Comparison of ENCODE assay signal across 7 mouse cellular contexts in the genomic region with DNA sequence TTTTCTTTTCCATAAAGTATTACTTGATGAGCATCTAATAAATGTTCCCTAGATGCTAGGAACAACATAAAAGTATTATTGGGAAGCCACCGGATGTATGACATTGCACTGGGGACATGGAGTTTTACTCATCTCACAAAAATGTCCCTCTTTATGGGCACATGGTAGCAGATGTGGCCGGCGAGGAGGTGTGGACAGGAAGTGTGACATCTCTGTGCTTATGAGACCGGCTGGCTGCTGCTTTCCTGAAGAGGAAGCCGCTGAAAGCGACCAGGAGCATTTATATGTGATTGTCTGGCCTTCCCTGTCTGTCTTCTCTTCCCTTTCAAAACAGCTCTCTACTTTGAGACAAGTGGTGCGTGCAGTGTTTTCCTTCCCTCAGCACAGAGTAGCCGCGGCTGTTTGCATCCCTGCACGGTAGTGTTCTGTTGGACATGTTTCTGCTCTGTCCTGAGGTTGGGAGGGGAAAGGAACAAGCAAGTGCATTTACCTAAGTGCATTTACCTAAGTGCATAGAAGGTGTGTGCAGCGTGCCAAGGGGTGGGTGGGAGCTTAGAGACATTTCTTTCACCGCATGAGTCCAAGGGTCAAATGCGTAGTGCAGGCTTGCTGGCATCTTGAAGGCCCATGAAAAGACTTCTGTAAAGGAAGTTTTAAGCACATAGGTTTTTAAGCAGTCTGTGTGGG.
A peak's percentile ranks its signal among the peaks of the same experiment; 100 is the strongest.
DNase-seq lines count a peak whose midpoint lies in the region; ATAC-seq lines count a peak whose summit lies in the region.

No protein-coding gene starts in this region.

- ATAC-seq in embryonic facial prominence, embryonic 12.5 days (ENCODE audit: insufficient number of reproducible peaks, insufficient read depth, low FRiP score, low TSS enrichment): no peak

- no peak overlapping the region for H3K4me2 ChIP-seq in embryonic facial prominence, embryonic 12.5 days (replicated peaks)

- peak overlapping the region; percentile 60; the same call in 1 of the 2 replicates for H3K27ac ChIP-seq in embryonic facial prominence, embryonic 12.5 days

- H3K4me3 ChIP-seq in embryonic facial prominence, embryonic 12.5 days: no peak overlapping the region

- H3K27me3 ChIP-seq in embryonic facial prominence, embryonic 12.5 days: no peaks in the 10 kb centered on the region

- H3K9ac ChIP-seq in embryonic facial prominence, embryonic 12.5 days: no peak overlapping the region

- H3K36me3 ChIP-seq in embryonic facial prominence, embryonic 12.5 days: no peaks in the 10 kb centered on the region

- DNase-seq in Muller cell, postnatal 12 days (ENCODE audit: inconsistent ontology term): peak; percentile 73
- peak; percentile 34 to 36 for DNase-seq in kidney, adult 8-10 months
- peak; percentile 46 for DNase-seq in lung, postnatal 14 days
- no peak for DNase-seq in cerebellum, adult 9-10 months
- DNase-seq in urinary bladder, adult 18-20 months (ENCODE audit: low spot score in 2 of 2): no peak
- no peak for DNase-seq in left cerebral cortex, postnatal 4 days

- H3K9me3 ChIP-seq in embryonic facial prominence, embryonic 12.5 days: no peaks in the 10 kb centered on the region

- H3K4me1 ChIP-seq in embryonic facial prominence, embryonic 12.5 days: peaks cover 47% of the 10 kb centered on the region

- intact Hi-C loops in left cerebral cortex, postnatal 4 days (cut with DNase I): no loop called here

- 58% methylated on average over 13 of the region's 13 CpGs for WGBS in embryonic facial prominence, embryonic 12.5 days

Comparison
In these comparisons a context has a peak if more than half of its experiments do, and no peak if none do; other contexts are left out.
1. DNase-seq: peak in Muller cell, postnatal 12 days (single experiment), kidney, adult 8-10 months (2 of 2) and lung, postnatal 14 days (single experiment); none in cerebellum, adult 9-10 months (single experiment), urinary bladder, adult 18-20 months (0 of 2) and left cerebral cortex, postnatal 4 days (single experiment).